28 mouse cellular contexts compared by ENCODE assay signal in the genomic region with DNA sequence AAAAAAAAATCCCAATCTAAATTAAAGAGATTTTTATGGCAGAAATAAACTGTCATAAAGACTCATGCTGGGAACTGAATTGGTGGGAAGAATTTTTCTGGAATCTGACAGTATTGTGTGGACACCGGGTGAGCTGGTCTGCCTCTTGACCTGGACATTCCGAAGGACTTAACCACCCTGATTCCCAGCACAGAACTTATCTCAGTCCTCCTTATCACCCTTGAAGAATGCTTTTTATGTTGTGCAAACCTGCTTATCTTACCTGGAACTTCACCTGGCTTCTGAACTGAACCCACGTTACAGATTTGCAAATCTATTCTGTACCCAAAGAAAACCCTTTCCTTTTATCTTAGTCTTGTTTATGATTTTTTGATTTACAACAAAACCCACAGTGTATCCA. TPM values are rescaled to one million over a fixed set of nuclear protein-coding genes. Genes with fewer than 3 reads are reported as not detected.
"Had no signal": no experiment of that assay in that cellular context is flagged by ENCODE, and none has a peak within 500 bp of the region (broad histone marks: within the 10 kb centered on the region; RNA-seq: fewer than 3 reads in every experiment).

No protein-coding gene starts in this region.

- H3K4me3 ChIP-seq: gastrocnemius, adult 2 months; heart, embryonic 10.5 days; heart, embryonic 12.5 days; hindbrain, embryonic 10.5 days; hindbrain, embryonic 12.5 days; layer of hippocampus, adult 2 months; left cerebral cortex, adult 2 months; limb, embryonic 10.5 days; limb, embryonic 12.5 days; liver, embryonic 13.5 days; liver, embryonic 15.5 days had no signal

- H3K36me3 ChIP-seq: heart, embryonic 10.5 days; heart, embryonic 12.5 days; hindbrain, embryonic 10.5 days; hindbrain, embryonic 12.5 days; limb, embryonic 10.5 days; limb, embryonic 12.5 days; liver, embryonic 13.5 days; liver, embryonic 15.5 days had no signal

- H3K9me3 ChIP-seq: heart, embryonic 10.5 days; heart, embryonic 12.5 days; hindbrain, embryonic 10.5 days; hindbrain, embryonic 12.5 days; limb, embryonic 10.5 days; limb, embryonic 12.5 days; liver, embryonic 13.5 days; liver, embryonic 15.5 days had no signal

- H3K27ac ChIP-seq: gastrocnemius, adult 2 months; heart, embryonic 10.5 days; hindbrain, embryonic 10.5 days; hindbrain, embryonic 12.5 days; hindbrain, embryonic 14.5 days; layer of hippocampus, adult 2 months; left cerebral cortex, adult 2 months; limb, embryonic 10.5 days; limb, embryonic 12.5 days; liver, embryonic 13.5 days; liver, embryonic 15.5 days had no signal

- H3K27me3 ChIP-seq: heart, embryonic 12.5 days; limb, embryonic 12.5 days; liver, embryonic 13.5 days; liver, embryonic 15.5 days had no signal

- H3K9ac ChIP-seq: heart, embryonic 12.5 days; hindbrain, embryonic 12.5 days; hindbrain, embryonic 14.5 days; limb, embryonic 12.5 days; liver, embryonic 13.5 days; liver, embryonic 15.5 days had no signal

- ATAC-seq: hindbrain, embryonic 16.5 days; inflammation-experienced regulatory T-cells, adult 6 months had no signal

- H3K4me2 ChIP-seq: heart, embryonic 12.5 days; hindbrain, embryonic 12.5 days; hindbrain, embryonic 14.5 days; limb, embryonic 12.5 days; liver, embryonic 11.5 days; liver, embryonic 13.5 days; liver, embryonic 15.5 days had no signal

- H3K4me1 ChIP-seq: hindbrain, embryonic 10.5 days; hindbrain, embryonic 12.5 days; limb, embryonic 10.5 days; limb, embryonic 12.5 days had no signal

- DNase-seq: gastrocnemius, adult 2 months; gastrocnemius, postnatal 10 days; gastrocnemius, postnatal 25 days; heart, postnatal 10 days; heart, postnatal 4 days; kidney, adult 11 months; kidney, adult 8-10 months; kidney, postnatal 10 days; kidney, postnatal 25 days; kidney, postnatal 4 days; liver; liver, embryonic 13.5 days had no signal

RNA-seq across cellular contexts. Expression of a gene that starts 21.7 kb away (rescaled TPM):
- total RNA-seq: gastrocnemius, adult 2 months; gastrocnemius, postnatal 25 days; granulocyte monocyte progenitor cell, adult 5-6 weeks had no signal
- polyA plus RNA-seq: heart, embryonic 14.5 days; heart, embryonic 16.5 days; inflammation-experienced regulatory T-cells, adult 6 months; liver, embryonic 11.5 days; liver, embryonic 13.5 days; liver, embryonic 15.5 days had no signal
